Mouse (Mus musculus) ES-Bruce4 (cell line): ENCODE measurements around the gene Trim14. TPM values are rescaled to one million over a fixed set of nuclear protein-coding genes. Genes with fewer than 3 reads are reported as not detected.
A peak's percentile ranks its signal among the peaks of the same experiment; 100 is the strongest.

ENCODE experiments used
- H3K27ac ChIP-seq: 2 replicates; pipeline ENCODE4 v1.5.1; 2012; ENCODE audit warnings: low read length, inconsistent platforms; ENCODE audit not compliant: insufficient read depth
- H3K27me3 ChIP-seq: 2 replicates; pipeline ENCODE4 v1.6.1; 2012; ENCODE audit warnings: mild to moderate bottlenecking, low read length, inconsistent platforms; ENCODE audit not compliant: control insufficient read depth, poor library complexity, insufficient read depth, severe bottlenecking
- H3K36me3 ChIP-seq: 2 replicates; pipeline ENCODE4 v1.6.1; 2012; ENCODE audit warnings: inconsistent platforms, mild to moderate bottlenecking, low read length, moderate library complexity; ENCODE audit not compliant: control insufficient read depth, poor library complexity, insufficient read depth, severe bottlenecking
- H3K4me1 ChIP-seq: one replicate; pipeline ENCODE4 v1.8.1; 2011; ENCODE audit warnings: low read length; ENCODE audit not compliant: control insufficient read depth, insufficient read depth
- H3K4me3 ChIP-seq: 2 replicates; pipeline ENCODE4 v1.5.1; 2011; ENCODE audit warnings: low read depth, mild to moderate bottlenecking, low read length
- H3K9ac ChIP-seq: 2 replicates; pipeline ENCODE4 v1.6.1; 2012; ENCODE audit warnings: low read depth, mild to moderate bottlenecking, inconsistent platforms; ENCODE audit not compliant: poor library complexity, severe bottlenecking
- H3K9me3 ChIP-seq: replicated peaks from 2 replicates; pipeline ENCODE4 v1.6.1; 2012; ENCODE audit warnings: mild to moderate bottlenecking, low read length, inconsistent platforms; ENCODE audit not compliant: control insufficient read depth, poor library complexity, insufficient read depth, severe bottlenecking
- CTCF ChIP-seq: IDR thresholded peaks from one replicate; pipeline ENCODE4 v1.8.1; 2011; ENCODE audit warnings: low read depth, low read length
- EP300 ChIP-seq: IDR thresholded peaks from 2 replicates; pipeline ENCODE4 v1.6.1; 2011; ENCODE audit warnings: low read depth, low read length; ENCODE audit not compliant: insufficient read depth
- POLR2A ChIP-seq: IDR thresholded peaks from one replicate; pipeline ENCODE4 v1.8.1; 2011; ENCODE audit warnings: low read length; ENCODE audit not compliant: insufficient read depth
- polyA plus RNA-seq: library from polyadenylated mRNA; stranded (reverse); fragments of >200 nt; gene quantifications from 2 replicates; pipeline ENCODE4 v1.2.4, GENCODE M21; 2011; ENCODE audit warnings: low read depth; ENCODE audit not compliant: missing spikeins, insufficient read depth, insufficient read length

Trim14 gene
- polyA plus RNA-seq, 1 experiment, result 5.7 TPM

DNA sequence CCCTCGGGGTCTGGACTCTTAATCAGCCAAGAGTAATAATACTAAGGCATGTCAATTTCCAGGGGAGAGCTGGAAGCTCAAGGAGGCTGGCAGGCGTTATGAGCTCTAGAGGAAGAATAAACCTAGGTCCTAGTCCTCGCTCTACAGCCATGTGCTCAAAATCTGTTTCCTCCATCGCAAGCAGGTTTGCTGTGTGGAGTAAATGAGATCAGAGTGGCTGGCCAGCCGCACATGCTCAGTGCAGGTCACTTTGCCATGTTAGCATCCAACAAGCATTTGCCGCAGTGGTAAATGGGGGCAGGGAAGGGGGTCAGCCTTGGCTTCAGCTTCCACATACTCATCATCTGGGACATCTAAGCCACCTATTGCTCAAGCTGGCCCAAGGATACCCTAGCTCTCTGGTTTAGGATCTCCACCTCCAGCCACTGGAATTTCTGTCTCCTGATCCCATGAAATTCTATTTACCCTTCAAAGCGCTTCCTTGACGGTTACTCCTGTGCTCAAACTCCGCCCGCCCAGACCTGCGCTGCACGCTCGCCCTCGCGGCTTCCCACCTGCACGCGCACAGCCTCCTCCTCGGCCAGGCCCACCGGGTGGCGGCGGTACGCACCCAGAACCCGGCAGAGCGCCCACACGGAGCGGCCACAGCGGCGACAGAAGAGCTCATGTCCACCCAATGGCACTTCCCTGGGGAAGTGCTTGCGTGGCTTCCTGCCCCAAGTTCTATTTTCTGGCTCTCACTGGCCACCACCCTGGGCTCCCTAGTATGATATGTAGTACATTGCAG is 1.8 kb downstream of the Trim14 start:
- H3K4me3 ChIP-seq, result peak overlapping the region; percentile 18
- H3K36me3 ChIP-seq, result no peaks in the 10 kb centered on the region
- peaks cover 2% of the 10 kb centered on the region for H3K4me1 ChIP-seq
- H3K9ac ChIP-seq, result 0 out of 2 replicates have a peak overlapping the region, but pooled peaks have one; percentile 20
- H3K27ac ChIP-seq, result no peak overlapping the region
- H3K27me3 ChIP-seq, result no peaks in the 10 kb centered on the region
- no peak for TF ChIP-seq POLR2A
- TF ChIP-seq CTCF, result no peak
- TF ChIP-seq EP300, result no peak
- H3K9me3 ChIP-seq, result no peaks in the 10 kb centered on the region

DNA sequence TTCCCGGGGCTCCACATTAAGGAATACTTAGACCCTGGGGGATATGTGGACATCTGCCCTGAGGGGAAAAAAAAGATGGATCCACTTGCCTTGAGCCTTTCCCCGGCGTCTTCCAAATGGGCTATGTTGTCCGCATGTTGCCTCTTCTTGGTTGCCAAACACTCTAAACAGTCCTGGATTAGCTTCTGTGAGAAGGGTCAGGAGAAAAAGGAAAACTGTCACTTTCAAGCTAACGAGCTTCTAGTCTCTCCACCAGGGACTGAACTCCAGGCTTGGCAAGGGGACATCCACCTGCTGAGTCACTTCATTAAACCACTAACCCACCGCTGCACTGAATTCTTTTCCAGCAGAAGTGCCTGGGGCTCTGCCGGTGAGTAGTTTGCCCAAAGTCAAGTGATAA is 3.0 kb downstream of the Trim14 start:
- Histone ChIP-seq H3K27ac (no peak overlapping the region), H3K9ac (no peak overlapping the region), H3K27me3 (no peaks in the 10 kb centered on the region), H3K4me1 (peaks cover 2% of the 10 kb centered on the region), H3K9me3 (no peaks in the 10 kb centered on the region), H3K36me3 (no peaks in the 10 kb centered on the region), H3K4me3 (no peak overlapping the region)
- TF ChIP-seq CTCF (no peak), POLR2A (no peak), EP300 (no peak)

GRCm38 (mm10) chr4:46532511-46532910 is 3.4 kb downstream of the Trim14 start:
- Histone ChIP-seq H3K27ac (no peak overlapping the region), H3K9ac (no peak overlapping the region), H3K4me3 (no peak overlapping the region), H3K36me3 (no peaks in the 10 kb centered on the region), H3K9me3 (no peaks in the 10 kb centered on the region), H3K4me1 (peaks cover 2% of the 10 kb centered on the region), H3K27me3 (no peaks in the 10 kb centered on the region)
- TF ChIP-seq EP300, result no peak
- no peak for TF ChIP-seq CTCF
- no peak for TF ChIP-seq POLR2A

- no peak overlapping the region for H3K27ac ChIP-seq
Observed at GRCm38 (mm10) chr4:46529722-46530121, 6.2 kb downstream of the Trim14 start.

DNA sequence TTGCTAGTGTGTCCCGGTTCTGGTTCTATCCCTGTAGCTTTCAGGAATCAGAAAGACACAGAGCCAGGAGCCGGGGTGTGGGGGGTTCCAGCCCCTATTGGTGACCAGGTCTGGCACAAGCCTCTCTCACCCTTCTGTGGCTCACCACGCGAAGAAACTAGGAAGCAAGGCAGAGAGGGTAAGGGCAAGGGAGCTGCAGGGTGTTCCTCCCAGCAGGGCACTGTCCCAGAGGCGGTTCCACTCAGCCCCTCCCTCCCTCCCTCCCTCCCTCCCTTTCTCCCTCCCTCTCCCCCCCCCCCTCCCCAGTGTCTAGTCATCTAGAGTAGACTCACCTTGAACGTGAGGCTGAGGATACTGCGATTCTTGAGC is 8.4 kb downstream of the Trim14 start:
- H3K4me1 ChIP-seq, result no peaks in the 10 kb centered on the region
- no peaks in the 10 kb centered on the region for H3K36me3 ChIP-seq
- H3K27ac ChIP-seq, result no peak overlapping the region
- no peaks in the 10 kb centered on the region for H3K27me3 ChIP-seq
- H3K4me3 ChIP-seq, result peak overlapping the region; percentile 44
- no peak overlapping the region for H3K9ac ChIP-seq
- TF ChIP-seq EP300 (no peak), CTCF (no peak), POLR2A (no peak)
- no peaks in the 10 kb centered on the region for H3K9me3 ChIP-seq

More at GRCm38 (mm10) chr4:46529722-46530121, 6.2 kb downstream of the Trim14 start:
- no peaks in the 10 kb centered on the region for H3K36me3 ChIP-seq
- TF ChIP-seq POLR2A (no peak), CTCF (no peak), EP300 (no peak)
- H3K4me3 ChIP-seq, result no peak overlapping the region
- H3K9ac ChIP-seq, result no peak overlapping the region
- no peaks in the 10 kb centered on the region for H3K9me3 ChIP-seq
- peaks cover 2% of the 10 kb centered on the region for H3K4me1 ChIP-seq
- H3K27me3 ChIP-seq, result no peaks in the 10 kb centered on the region

DNA sequence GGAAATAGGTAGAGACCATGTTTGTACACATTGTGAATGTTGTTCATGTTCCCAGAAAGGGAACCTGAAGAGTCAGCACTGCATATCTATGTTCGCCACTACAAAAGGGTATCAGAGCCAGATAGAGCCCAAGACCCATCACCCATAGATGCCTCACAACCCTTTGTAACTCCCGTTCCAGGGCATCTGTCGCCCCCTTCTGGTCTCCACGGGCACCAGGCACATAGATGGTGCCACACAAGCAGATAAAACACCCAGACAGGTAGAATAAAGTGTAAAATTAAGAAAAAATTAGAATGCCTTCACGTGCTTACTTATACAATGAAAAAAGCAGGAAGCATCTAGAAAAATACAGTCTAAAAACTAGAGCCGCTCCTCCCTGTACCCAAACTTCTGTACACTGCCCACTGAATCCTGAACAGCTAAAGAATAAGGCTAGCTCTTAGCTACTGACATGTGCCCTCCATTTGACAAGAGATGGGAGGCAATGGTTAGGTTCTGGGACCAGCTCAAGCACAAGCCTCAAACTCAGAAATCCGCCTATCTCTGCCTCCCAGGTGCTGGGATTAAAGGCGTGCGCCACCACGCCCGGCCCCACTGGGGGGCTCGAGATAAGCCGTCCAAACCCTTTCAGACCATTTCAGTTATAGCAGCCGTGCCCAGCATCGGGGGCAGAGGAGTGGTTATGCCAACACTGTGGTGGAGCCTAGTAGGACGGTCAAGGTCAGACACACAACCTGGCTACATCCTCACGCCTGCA is 9.0 kb downstream of the Trim14 start:
- Histone ChIP-seq H3K4me1 (no peaks in the 10 kb centered on the region), H3K9ac (no peak overlapping the region), H3K36me3 (no peaks in the 10 kb centered on the region), H3K27ac (no peak overlapping the region), H3K4me3 (peak overlapping the region; percentile 44), H3K27me3 (no peaks in the 10 kb centered on the region), H3K9me3 (no peaks in the 10 kb centered on the region)
- TF ChIP-seq CTCF (peak; percentile 69), POLR2A (no peak)
